Mouse (Mus musculus): ENCODE measurements around the gene Tnxb.

Tnxb gene

DNA sequence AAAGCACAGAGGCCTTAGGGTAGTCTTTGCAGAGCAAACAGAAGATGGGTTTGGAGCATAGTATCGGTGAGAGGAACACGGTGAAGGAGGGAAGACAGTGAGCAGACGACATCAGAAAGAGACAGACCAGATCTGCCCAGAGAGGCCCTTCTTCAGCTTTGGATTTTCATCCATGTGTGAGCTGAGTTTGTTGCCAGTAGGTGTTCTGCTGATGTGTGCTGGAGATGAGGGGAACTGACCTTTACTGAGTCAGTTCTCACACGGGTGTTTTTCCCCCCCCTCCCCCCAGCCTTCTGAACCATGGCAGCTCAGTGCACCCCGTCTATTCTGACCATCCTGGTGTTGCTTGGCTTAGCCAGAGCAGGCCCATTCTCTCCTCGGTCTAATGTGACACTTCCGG lies at the start of gene Tnxb:
Gene Tnxb (plus strand): TSS at position 301 of the 400 bp plus-strand sequence.
- DNase-seq (ENCODE audit: low spot score in 2 of 2) = no peak

DNA sequence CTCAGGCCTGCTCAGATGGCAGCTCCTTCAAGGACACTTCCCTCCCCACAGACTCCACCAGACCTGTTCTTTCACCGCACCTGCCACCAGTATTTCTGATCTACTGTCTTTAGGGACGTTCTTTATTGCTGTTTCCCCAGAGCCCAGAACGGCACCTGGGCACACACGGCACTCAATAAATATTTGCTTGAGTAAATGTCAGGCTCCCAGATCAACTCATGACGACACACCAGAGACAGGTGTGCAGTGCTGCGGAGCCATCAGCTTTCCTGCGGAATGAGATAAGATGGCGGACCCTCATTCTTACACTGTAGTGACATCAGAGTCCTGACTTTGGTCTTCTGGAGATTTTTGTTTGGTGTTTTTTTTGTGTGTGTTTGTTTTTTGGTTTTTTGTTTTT lies 49.3 kb upstream of the Tnxb start:
- no peak for DNase-seq (ENCODE audit: low spot score in 2 of 2)

GRCm38 (mm10) chr17:34623161-34623560 lies 47.2 kb upstream of the Tnxb start:
- no peak for DNase-seq (ENCODE audit: low spot score in 2 of 2)

DNA sequence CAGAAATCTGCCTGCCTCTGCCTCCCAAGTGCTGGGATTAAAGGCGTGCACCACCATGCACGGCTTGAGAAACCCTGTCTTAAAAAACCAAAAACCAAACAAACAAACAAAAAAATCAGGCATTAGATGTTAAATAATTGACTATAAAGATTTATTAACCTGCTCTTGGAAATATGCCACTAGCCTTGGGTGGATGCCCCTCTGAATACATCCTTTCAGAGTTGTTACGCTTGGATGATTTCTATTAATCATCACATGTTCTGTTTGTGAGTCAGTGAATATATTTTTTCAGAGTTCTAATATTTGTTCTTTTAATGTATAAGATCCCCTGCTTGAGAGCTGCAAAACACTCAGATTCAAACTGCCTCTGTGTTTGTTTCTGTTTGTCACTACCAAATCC lies 45.4 kb upstream of the Tnxb start:
- no peak for DNase-seq (ENCODE audit: low spot score in 2 of 2)

- no peak for DNase-seq (ENCODE audit: low spot score in 2 of 2)
These were observed 44.1 kb upstream of the Tnxb start for GRCm38 (mm10) chr17:34626062-34626772.

- no peak for DNase-seq (ENCODE audit: low spot score in 2 of 2)
These were observed 43.6 kb upstream of the Tnxb start for GRCm38 (mm10) chr17:34626773-34627092.

DNA sequence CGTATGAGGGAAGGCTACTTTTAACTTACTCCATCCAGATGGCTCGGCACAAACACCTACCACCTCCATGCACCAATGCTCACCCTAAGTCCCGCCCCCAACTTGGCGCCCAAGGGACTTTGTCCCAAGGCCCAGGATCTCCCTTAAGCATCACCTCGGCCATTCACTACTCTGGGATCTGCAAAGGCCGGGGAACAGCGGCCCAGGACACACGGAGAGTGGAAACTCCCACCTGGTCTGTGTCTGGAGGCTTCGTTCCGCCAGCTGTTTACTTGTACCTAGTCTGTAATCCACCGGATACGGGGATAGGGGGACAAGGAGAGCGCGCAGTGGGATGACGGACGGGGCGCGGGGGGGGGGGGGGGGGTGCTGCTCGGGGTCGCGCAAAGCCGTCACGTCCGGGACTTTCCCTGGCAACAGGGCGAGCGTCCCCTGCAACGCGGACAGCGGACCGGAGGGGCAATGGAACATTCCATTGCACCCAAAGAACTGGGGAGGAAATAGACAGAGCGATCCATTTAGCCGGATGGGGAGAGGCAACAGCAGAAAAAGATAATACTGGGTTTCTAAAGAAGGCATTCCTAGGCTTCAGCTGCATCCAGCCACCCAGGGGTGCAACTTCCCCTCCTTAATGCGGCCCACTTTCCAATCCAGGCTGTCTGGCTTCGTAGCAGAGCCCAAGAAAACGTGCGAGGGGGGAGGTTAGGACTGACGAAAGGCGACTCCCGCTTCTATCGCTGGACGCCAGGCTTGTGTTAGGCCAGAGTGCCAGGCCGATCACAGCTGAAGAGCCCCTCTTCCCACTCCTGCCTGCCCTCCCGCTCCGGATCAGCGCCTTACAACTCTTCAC lies 43.0 kb upstream of the Tnxb start:
- peak; percentile 86 to 88 for DNase-seq (ENCODE audit: low spot score in 2 of 2)

- DNase-seq (ENCODE audit: low spot score in 2 of 2) = peak in 1 of 2 experiments; percentile 50
These were observed 42.2 kb upstream of the Tnxb start, which contains the start of gene Ppt2 for GRCm38 (mm10) chr17:34627943-34628643. TSS of gene Ppt2 (minus strand) at chr17:34628510.

DNA sequence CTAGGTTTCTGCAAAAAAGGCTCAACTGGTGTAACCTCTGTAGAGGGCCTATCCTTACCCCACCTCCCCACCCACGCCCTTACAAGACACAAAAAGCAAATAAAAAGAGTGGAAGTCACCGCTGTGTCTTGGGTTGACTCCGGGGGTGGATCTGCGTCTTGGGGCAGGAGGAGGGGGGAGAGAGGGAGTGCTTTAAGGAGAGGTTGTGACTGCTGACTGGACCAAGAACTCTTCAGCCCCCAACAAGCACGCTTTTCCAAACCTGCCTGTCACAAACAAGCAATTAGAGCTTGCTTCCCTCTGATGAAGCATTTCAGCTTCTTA lies 41.7 kb upstream of the Tnxb start:
- DNase-seq (ENCODE audit: low spot score in 2 of 2) = no peak

GRCm38 (mm10) chr17:34629221-34629751 lies 41.0 kb upstream of the Tnxb start, which contains the start of gene Prrt1:
TSS of gene Prrt1 (plus strand) at chr17:34629533.
- peak in 1 of 2 experiments; percentile 61 for DNase-seq (ENCODE audit: low spot score in 2 of 2)

DNA sequence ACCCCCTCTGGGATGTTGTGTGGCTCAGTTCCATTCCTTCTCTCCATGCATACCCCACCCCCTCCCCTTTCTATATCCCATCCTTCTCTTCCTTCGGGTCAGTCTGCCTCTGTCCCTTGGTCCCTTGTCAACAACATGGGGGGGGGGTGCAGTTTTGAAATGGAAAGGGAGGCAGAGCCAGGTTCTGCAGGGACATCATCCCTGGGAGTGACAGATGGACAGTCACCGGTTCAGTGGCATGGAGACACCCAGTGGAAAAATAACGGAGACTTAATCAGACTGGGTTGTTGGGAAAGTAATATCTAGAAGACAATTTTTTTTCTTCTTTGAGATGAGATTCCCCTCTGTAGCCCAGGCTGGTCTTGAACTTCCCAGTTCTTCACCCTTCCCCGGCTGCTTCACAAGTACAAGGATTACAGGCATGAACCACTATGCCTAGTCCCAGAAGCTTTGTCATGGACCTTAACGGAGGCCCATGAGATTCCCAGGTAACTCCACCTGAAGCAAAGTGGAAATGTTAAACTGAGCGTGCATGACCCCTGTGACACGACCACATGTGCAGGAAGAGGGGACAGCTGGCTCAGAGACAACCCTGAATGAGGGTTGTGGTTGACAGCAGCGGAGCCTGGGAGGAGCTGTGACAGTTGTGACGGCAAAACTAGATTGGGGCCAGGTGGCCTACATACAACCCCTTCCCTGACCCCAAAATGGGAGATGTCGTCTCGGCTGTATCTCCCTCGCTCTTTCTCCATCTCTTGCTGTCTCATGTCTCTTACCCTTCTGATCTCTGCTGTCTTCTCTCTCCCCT lies 40.3 kb upstream of the Tnxb start:
- no peak for DNase-seq (ENCODE audit: low spot score in 2 of 2)

DNA sequence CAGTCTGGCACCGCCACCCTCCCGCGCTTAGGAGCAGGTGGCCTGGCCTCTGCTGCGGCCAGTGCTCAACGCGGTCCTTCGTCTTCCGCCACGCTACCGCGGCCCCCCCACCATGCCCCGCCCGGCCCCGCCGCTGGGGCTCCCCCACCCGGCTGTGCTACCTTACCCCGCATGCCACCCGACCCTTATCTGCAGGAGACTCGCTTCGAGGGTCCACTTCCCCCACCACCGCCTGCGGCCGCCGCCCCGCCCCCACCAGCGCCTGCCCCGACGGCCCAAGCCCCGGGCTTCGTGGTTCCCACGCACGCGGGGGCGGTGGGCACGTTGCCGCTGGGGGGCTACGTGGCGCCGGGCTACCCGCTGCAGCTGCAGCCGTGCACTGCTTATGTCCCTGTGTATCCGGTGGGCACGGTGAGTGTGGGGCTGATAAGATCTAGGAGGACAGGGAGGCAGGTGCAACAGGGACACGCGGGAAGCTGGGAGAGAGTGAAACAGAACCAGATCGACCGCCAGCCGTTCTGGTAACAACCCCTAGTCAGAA lies 39.5 kb upstream of the Tnxb start:
- peak in 1 of 2 experiments; percentile 41 for DNase-seq (ENCODE audit: low spot score in 2 of 2)

DNA sequence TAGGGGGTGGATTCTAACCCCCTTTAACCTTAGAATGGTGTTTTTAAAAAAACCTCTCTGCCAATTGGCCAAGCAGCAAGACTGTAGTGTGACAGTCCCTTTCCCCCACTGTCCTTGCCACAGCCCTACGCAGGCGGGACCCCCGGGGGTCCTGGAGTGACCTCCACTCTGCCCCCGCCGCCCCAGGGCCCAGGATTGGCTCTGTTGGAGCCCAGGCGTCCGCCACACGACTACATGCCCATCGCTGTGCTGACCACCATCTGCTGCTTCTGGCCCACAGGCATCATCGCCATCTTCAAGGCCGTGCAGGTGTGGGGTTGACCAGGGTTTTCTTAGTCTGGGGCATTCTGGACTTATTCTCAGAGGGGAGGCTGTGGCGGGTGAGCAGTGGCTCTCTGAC lies 38.7 kb upstream of the Tnxb start:
- peak in 1 of 2 experiments; percentile 30 for DNase-seq (ENCODE audit: low spot score in 2 of 2)

DNA sequence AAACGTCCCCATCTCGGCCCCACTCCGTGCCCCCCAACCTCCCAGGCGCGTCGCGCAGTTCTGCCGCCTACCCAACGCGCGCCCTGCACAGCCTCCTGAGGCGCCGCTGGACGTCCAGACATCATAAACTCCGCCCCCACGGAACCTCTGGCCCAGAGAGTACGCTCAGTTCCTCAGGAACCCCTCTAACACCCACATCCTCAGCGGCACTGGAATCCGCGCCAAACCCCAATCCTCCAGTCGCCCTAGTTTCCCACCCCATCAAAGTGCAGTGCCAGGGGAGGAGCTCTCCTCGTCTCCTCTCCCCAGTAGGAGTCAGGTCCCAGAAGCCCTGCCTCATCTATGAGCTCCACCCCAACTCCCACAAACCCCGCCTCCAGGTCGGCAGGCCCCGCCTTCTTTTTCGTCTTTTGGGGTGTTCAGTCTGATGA lies 38.1 kb upstream of the Tnxb start:
- DNase-seq (ENCODE audit: low spot score in 2 of 2) = peak; percentile 79 to 85

DNA sequence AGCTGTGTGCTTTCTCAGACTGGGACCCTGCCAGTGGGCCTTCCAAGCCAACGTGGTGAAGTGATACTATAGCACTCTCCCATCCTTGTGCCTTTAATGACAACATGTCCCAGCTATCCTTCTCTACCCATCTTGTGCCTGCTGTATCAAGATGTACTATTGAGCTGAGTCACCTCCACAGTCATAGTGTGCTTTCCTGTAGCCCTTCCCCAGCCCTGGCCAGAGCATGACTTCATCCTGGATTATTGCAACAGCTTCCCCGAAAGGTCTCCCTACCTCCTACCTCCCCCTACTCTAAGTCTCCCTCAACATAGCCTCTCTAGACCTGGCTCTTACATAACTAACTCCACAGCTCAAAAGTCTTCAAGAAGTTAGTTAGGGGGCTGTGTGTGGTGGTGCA lies 34.7 kb upstream of the Tnxb start:
- no peak for DNase-seq (ENCODE audit: low spot score in 2 of 2)

DNA sequence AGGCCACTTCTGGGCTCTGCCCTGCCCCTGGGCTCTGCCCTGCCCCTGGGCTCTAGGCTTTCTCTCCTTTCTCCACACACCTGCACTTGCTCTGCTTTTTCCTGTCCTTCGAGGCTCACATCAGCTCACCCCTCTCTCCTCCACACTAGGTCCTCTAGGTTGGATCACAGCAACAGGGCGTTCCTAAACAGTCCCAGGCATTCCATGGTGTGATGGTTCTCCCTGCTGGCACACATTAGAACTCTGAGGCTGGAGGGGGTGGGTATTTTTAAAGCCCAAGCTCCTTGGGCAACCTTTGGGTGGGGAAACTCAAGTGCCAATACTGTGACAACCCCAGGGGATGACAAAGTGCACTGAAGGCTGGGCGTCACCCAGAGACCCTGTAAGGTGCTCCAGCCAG lies 32.9 kb upstream of the Tnxb start:
- no peak for DNase-seq (ENCODE audit: low spot score in 2 of 2)

DNA sequence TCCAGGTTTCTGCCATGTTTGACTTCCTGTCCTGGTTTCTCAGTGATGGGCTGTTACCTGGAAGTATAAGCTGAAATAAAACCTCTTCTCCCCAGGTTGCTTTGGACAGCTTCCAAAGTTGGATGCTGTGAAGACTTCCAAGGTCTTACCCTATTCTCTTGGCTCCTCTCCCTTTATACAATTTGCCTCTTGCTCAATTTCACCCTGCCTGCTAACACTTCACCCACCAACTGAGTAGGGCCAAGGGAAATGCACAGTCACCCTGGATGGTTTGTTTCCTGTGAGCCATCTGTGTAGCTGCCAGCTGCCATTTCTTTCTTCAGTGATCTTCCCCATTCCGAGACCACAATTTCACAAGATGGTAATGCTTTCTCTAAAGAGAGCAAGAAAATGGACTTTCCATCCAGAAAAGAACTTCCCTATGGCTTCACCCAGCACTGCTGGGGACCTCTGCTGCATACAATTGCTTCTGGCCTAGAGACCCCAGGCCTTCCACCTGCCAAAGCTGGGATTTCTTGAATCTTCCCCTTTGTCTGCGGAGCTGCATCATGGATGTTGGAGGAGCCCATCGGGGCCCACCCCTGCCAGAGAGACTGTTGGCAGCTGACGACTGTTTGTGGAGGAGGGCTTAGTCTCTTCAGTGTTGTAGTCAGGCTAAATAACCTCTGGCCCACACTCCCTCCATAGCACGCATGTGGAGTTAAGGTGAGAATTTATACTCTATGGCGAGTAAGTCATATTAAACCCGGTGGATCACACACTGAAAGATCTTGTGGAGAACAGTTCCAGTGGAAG lies 30.7 kb upstream of the Tnxb start:
- no peak for DNase-seq (ENCODE audit: low spot score in 2 of 2)

DNA sequence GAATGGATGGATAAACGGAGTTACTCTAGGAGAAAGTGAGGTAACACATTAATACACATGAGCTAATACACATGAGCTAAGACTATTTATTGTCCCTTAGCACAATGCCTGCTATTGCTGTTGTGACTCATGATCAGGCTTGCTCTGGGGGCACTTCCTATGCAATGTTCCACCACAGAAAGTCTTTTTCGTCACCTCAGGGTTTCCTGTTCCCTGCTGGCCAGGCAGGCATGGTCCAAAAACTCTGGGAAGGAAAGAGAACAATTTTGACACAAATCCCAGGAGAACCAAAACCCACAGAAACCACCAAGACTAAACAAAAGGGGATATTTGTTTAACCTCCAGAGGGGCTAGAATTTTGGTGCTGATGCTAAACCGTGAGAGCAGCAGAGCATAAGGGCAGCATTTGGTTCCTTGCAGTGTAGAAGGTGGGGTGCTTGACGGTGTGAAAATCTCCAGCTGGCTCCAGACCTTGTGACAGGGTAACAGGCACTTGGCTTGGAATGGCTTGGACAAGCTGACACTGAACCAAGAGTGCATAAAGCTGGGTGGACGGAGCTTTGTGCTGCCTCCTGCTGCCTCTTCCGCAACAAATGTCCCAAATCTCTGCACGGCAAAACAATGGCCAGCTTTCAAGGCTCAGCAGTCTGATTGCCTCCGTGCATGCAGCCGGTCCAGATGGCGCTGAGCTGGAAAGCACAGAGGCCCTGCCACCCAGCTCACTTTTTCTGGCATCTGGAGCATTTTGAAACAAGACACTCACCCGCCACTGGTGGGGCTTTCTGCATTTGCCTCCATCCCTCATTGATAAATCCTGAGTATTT lies 29.3 kb upstream of the Tnxb start:
- DNase-seq (ENCODE audit: low spot score in 2 of 2) = no peak

GRCm38 (mm10) chr17:34641945-34642344 lies 28.4 kb upstream of the Tnxb start:
- no peak for DNase-seq (ENCODE audit: low spot score in 2 of 2)
